Mouse (Mus musculus) gonadal fat pad, adult 2 months (tissue): ENCODE results near the gene Mme. TPM values are rescaled to one million over a fixed set of nuclear protein-coding genes. Genes with fewer than 3 reads are reported as not detected.

ENCODE experiments used
- DNase-seq: peaks from one replicate; pipeline ENCODE4 v3.0.0-alpha.2; 2012; ENCODE audit warnings: low read depth
- polyA plus RNA-seq: library from polyadenylated mRNA; depleted of rRNA; stranded (reverse); fragments of >200 nt; gene quantifications from 2 replicates; pipeline ENCODE4 v1.2.3, GENCODE M21; 2012; rRNA removed

The Mme gene
- 18.9 and 20.9 TPM in 2 replicates for polyA plus RNA-seq

GRCm38 (mm10) chr3:63241099-63241587, at the start of gene Mme:
Gene Mme (plus strand): TSS chr3:63241537.
- DNase-seq = no peak

GRCm38 (mm10) chr3:63196565-63196964, 44.8 kb upstream of the Mme start:
- DNase-seq = no peak

GRCm38 (mm10) chr3:63198026-63198425, 43.3 kb upstream of the Mme start:
- DNase-seq = no peak

GRCm38 (mm10) chr3:63221867-63222591, 19.3 kb upstream of the Mme start:
- no peak for DNase-seq

- no peak for DNase-seq
These were observed 17.7 kb upstream of the Mme start for GRCm38 (mm10) chr3:63223676-63224075.

GRCm38 (mm10) chr3:63235957-63236356, 5.4 kb upstream of the Mme start:
- no peak for DNase-seq

- no peak for DNase-seq
These were observed 2.4 kb downstream of the Mme start for GRCm38 (mm10) chr3:63243721-63244120.

- no peak for DNase-seq
These were observed 30.8 kb downstream of the Mme start for GRCm38 (mm10) chr3:63272091-63272490.

GRCm38 (mm10) chr3:63294316-63294715, 53.0 kb downstream of the Mme start:
- DNase-seq = no peak

GRCm38 (mm10) chr3:63294791-63295190, 53.5 kb downstream of the Mme start:
- DNase-seq = no peak

- no peak for DNase-seq
These were observed 53.9 kb downstream of the Mme start for GRCm38 (mm10) chr3:63295237-63295636.

- DNase-seq = no peak
These were observed 54.4 kb downstream of the Mme start for GRCm38 (mm10) chr3:63295657-63296231.

- no peak for DNase-seq
These were observed 55.1 kb downstream of the Mme start for GRCm38 (mm10) chr3:63296411-63296810.

GRCm38 (mm10) chr3:63297787-63298186, 56.5 kb downstream of the Mme start:
- no peak for DNase-seq

- DNase-seq = no peak
These were observed 73.9 kb downstream of the Mme start for GRCm38 (mm10) chr3:63315211-63315760.

GRCm38 (mm10) chr3:63317496-63317895, 76.2 kb downstream of the Mme start:
- DNase-seq = no peak

- no peak for DNase-seq
These were observed 84.3 kb downstream of the Mme start for GRCm38 (mm10) chr3:63325615-63326014.

GRCm38 (mm10) chr3:63340110-63340509, 98.8 kb downstream of the Mme start:
- DNase-seq = no peak

- no peak for DNase-seq
These were observed 99.2 kb downstream of the Mme start for GRCm38 (mm10) chr3:63340546-63340945.

GRCm38 (mm10) chr3:63341481-63341880, 100.1 kb downstream of the Mme start:
- DNase-seq = no peak

GRCm38 (mm10) chr3:63344998-63345397, 103.7 kb downstream of the Mme start:
- no peak for DNase-seq

- DNase-seq = no peak
These were observed 107.6 kb downstream of the Mme start for GRCm38 (mm10) chr3:63348893-63349426.

- DNase-seq = no peak
These were observed 108.9 kb downstream of the Mme start for GRCm38 (mm10) chr3:63350242-63350641.
